Mouse (Mus musculus): ENCODE data around the gene Lrmp.

Lrmp gene

GRCm38 (mm10) chr6:145104241-145104939 lies 11.1 kb upstream of the Lrmp start:
- in situ Hi-C loops (cut with MboI, MseI) = no loop called here

- in situ Hi-C loops (cut with MboI, MseI) = no loop called here
Observed at GRCm38 (mm10) chr6:145105439-145105838, 10.0 kb upstream of the Lrmp start.

GRCm38 (mm10) chr6:145106163-145106842 lies 9.2 kb upstream of the Lrmp start:
- in situ Hi-C loops (cut with MboI, MseI) = no loop called here

GRCm38 (mm10) chr6:145110786-145111185 lies 4.7 kb upstream of the Lrmp start:
- in situ Hi-C loops (cut with MboI, MseI) = no loop called here

- in situ Hi-C loops (cut with MboI, MseI) = no loop called here
Observed at GRCm38 (mm10) chr6:145112865-145113264, 2.6 kb upstream of the Lrmp start.

- in situ Hi-C loops (cut with MboI, MseI) = no loop called here
Observed at GRCm38 (mm10) chr6:145114561-145114960, 892 bp upstream of the Lrmp start.

- in situ Hi-C loops (cut with MboI, MseI) = no loop called here
Observed at GRCm38 (mm10) chr6:145116098-145116672, 732 bp downstream of the Lrmp start.

GRCm38 (mm10) chr6:145120086-145120485 lies 4.6 kb downstream of the Lrmp start:
- in situ Hi-C loops (cut with MboI, MseI) = loop anchor here (10.0 kb wide), 1 partner anchor 865 kb away; no protein-coding TSS in a partner anchor

- in situ Hi-C loops (cut with MboI, MseI) = loop anchor here (10.0 kb wide), 1 partner anchor 864 kb away; no protein-coding TSS in a partner anchor
Observed at GRCm38 (mm10) chr6:145120787-145121589, 5.5 kb downstream of the Lrmp start.

GRCm38 (mm10) chr6:145121590-145122420 lies 6.4 kb downstream of the Lrmp start:
- in situ Hi-C loops (cut with MboI, MseI) = loop anchor here (10.0 kb wide), 1 partner anchor 863 kb away; no protein-coding TSS in a partner anchor

GRCm38 (mm10) chr6:145122423-145123059 lies 7.1 kb downstream of the Lrmp start:
- in situ Hi-C loops (cut with MboI, MseI) = loop anchor here (10.0 kb wide), 1 partner anchor 862 kb away; no protein-coding TSS in a partner anchor

- in situ Hi-C loops (cut with MboI, MseI) = loop anchor here (10.0 kb wide), 1 partner anchor 861 kb away; no protein-coding TSS in a partner anchor
Observed at GRCm38 (mm10) chr6:145123136-145124060, 7.9 kb downstream of the Lrmp start.

GRCm38 (mm10) chr6:145124621-145125020 lies 9.2 kb downstream of the Lrmp start:
- in situ Hi-C loops (cut with MboI, MseI) = loop anchor here (10.0 kb wide), 1 partner anchor 860 kb away; no protein-coding TSS in a partner anchor

- in situ Hi-C loops (cut with MboI, MseI) = loop anchor here (10.0 kb wide), 1 partner anchor 859 kb away; no protein-coding TSS in a partner anchor
Observed at GRCm38 (mm10) chr6:145125591-145126113, 10.2 kb downstream of the Lrmp start.

GRCm38 (mm10) chr6:145127652-145128051 lies 12.2 kb downstream of the Lrmp start:
- in situ Hi-C loops (cut with MboI, MseI) = loop anchor here (10.0 kb wide), 1 partner anchor 857 kb away; no protein-coding TSS in a partner anchor

GRCm38 (mm10) chr6:145129563-145129962 lies 14.1 kb downstream of the Lrmp start:
- in situ Hi-C loops (cut with MboI, MseI) = loop anchor here (10.0 kb wide), 1 partner anchor 855 kb away; no protein-coding TSS in a partner anchor

- in situ Hi-C loops (cut with MboI, MseI) = loop anchor here (5.0 kb wide), 1 partner anchor 40 kb away; no protein-coding TSS in a partner anchor
Observed at GRCm38 (mm10) chr6:145131991-145132390, 16.5 kb downstream of the Lrmp start.

- in situ Hi-C loops (cut with MboI, MseI) = loop anchor here (5.0 kb wide), 1 partner anchor 41 kb away; no protein-coding TSS in a partner anchor
Observed at GRCm38 (mm10) chr6:145132969-145133368, 17.5 kb downstream of the Lrmp start.

Measured in T-helper 2 cell (primary cell).